Mouse (Mus musculus): Measurements from ENCODE around the gene Mdm2. TPM values are rescaled to one million over a fixed set of nuclear protein-coding genes. Genes with fewer than 3 reads are reported as not detected.

Gene Mdm2
- total RNA-seq, 2 experiments from 2014 or later = 43.0 to 47.9 TPM

- no peak for ATAC-seq (replicated peaks; ENCODE audit: poor library complexity, severe bottlenecking)
These were observed 48.1 kb downstream of the Mdm2 start for GRCm38 (mm10) chr10:117662316-117663055.

- no peak for ATAC-seq (replicated peaks; ENCODE audit: poor library complexity, severe bottlenecking)
These were observed 50.7 kb downstream of the Mdm2 start for GRCm38 (mm10) chr10:117659819-117660218.

DNA sequence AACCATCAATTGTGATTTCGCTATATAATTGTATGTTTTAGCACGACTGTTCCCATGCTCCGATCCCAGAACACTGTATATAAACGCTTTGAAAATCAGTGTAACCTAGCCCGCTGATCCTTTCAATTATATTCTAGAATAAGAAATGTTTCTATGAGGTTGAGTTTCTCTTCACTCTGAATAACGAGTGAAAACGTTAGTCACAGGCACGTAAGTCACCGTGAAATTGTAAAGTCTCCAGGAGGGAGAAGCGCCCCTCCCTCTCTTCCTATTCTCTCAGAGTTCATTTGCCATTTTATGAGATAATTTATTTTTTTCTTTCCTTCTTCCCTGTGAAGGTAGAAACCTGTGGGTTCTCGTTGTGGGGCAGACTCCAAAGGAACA lies 51.1 kb downstream of the Mdm2 start:
- no peak for ATAC-seq (replicated peaks; ENCODE audit: poor library complexity, severe bottlenecking)

DNA sequence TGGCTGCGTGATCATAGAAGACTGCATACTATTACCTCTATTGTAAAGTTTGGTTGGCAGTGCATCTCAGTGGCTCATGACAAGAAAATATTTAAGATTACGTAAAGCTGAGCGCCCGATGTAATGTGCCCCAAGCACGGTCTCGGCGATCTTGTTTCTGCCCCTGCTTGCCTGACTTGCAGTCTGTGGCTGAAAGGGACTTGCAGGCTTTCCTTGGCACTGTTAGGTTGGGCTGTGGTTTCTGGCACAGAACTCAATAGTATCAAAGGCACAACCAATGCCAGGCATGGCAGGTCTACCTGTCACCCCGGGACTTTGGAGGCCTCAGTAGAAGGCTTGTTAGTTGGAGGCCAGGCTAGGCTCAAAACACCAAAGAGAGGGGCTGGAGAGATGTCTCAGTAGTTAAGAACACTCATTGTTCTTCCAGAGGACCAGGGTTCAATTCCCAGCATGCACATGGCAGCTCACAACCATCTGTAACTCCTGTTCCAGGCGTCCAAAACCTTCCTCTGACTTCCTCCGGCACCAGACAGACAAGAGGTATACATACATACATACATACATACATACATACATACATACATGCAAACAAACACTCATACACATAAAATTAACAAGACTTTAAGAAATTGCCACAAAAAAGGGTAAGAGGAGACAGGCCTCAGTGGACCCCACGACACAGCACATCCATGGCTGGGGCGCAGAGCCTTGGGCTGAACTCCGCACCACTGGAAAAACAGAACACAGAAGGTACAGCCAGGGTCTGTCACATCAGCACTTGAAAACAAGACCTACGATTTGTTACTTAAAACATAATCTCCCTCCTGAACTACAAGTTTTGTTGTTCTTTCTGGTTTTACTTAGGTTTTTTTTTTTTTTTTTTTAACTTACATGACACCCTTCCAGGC lies 51.8 kb downstream of the Mdm2 start:
- no peak for ATAC-seq (replicated peaks; ENCODE audit: poor library complexity, severe bottlenecking)

DNA sequence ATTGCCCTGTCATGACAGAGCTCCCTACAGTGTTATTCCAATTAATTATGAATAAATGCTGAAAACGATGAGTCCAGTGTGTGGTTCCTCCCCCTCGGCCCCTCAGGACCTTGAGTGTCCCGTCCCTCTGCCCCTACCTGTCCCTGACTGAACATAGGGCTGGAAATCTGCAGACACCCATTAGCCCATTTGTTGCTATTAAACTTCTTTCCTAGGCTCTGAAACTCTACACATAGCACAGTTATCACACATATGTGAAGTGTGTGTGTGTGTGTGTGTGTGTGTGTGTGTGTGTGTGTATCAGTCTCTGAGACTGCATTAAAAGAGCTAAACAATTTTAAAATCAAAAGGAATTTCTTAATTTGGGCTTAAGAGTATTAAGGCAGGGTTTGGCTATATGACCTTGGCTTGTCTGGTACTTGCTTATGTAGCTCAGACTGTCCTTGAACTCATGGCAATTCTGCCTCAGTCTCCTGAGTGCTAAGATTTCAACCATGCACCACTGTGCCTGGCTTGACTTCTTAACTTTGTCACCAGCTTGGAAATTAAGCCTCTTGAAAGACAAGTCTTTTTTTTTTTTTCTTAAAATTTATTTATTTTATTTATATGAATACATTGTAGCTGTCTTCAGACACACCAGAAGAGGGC lies 52.8 kb downstream of the Mdm2 start:
- no peak for ATAC-seq (replicated peaks; ENCODE audit: poor library complexity, severe bottlenecking)

- ATAC-seq (replicated peaks; ENCODE audit: poor library complexity, severe bottlenecking) = no peak
These were observed 53.4 kb downstream of the Mdm2 start for GRCm38 (mm10) chr10:117656985-117657658.

- no peak for ATAC-seq (replicated peaks; ENCODE audit: poor library complexity, severe bottlenecking)
These were observed 53.9 kb downstream of the Mdm2 start for GRCm38 (mm10) chr10:117656662-117656962.

DNA sequence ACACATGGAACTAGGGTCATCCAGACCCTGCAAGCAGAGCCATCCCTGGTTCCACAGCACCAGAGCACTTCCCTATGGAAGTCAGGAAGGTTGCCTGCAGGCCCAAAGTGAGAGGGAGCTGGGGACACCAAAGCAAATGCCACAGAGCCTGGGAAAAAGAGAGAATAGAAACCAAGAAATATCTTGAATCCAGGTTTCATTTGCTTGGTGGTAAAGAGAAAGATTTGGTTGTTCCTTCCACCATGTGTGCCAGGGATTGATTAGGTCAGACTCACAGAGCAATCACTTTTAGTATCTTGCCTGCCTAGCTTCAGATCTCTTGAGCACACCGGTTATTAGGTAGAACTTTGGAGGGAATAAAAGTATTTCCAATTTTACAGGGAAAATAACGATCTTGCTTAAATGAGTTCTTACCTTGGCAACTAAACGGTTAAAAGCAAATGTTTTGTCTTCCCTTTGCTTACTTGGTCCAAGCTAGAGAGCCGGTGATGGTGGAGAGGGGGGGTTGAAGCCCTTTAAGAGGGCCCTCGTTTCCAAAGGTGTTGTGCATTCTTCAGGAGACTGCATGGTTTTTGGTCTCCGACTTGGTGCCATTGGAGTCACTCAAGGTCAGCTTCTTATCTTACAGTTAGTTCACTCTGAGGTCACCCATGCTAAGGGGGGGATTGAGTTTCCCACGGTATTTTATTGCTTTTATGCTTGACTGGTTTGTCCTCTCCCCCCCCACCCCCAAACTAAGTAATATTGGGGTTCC lies 54.5 kb downstream of the Mdm2 start:
- no peak for ATAC-seq (replicated peaks; ENCODE audit: poor library complexity, severe bottlenecking)

- no peak for ATAC-seq (replicated peaks; ENCODE audit: poor library complexity, severe bottlenecking)
These were observed 55.1 kb downstream of the Mdm2 start for GRCm38 (mm10) chr10:117655460-117655859.

GRCm38 (mm10) chr10:117654576-117655123 lies 55.9 kb downstream of the Mdm2 start:
- ATAC-seq (replicated peaks; ENCODE audit: poor library complexity, severe bottlenecking) = no peak

GRCm38 (mm10) chr10:117653779-117654173 lies 56.8 kb downstream of the Mdm2 start:
- no peak for ATAC-seq (replicated peaks; ENCODE audit: poor library complexity, severe bottlenecking)

DNA sequence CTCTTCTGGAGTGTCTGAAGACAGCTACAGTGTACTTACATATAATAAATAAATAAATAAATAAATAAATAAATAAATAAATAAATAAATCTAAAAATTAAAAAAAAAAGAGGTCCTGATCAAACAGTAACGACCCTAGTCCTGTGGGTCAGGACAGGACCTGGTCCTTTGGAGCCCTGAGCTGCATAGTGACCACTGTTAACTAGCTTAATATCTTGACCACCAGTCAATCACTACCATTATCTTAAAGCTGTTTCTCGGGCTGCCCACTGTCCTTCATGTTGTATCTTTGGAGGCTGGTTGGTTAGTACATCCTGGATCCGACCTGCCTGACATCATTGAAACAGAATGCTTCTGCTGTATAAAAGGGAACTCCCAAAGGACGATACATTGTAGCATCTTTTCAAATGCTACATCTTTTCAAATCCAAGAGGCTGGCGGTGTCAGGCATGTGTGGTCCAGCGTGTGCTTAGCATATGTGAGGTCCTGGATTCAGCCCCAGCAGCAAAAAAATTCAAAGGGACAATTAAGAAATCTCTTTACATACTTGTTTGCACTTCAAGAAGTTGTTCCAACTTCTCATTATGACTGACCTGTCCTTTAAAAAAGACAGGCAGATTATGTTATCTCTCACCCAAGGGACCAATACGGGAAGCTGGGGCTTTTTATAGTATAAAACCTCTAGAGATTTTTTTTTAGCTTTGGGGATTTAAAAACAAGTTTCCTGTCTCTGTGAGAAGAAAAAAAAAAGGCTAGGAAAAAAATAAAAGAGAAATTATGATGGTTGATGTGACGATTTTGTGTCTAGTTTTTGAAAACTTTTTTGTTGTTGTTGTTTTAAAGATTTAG lies 57.4 kb downstream of the Mdm2 start:
- ATAC-seq (replicated peaks; ENCODE audit: poor library complexity, severe bottlenecking) = no peak

- ATAC-seq (replicated peaks; ENCODE audit: poor library complexity, severe bottlenecking) = no peak
These were observed 58.2 kb downstream of the Mdm2 start for GRCm38 (mm10) chr10:117652378-117652774.

- ATAC-seq (replicated peaks; ENCODE audit: poor library complexity, severe bottlenecking) = no peak
These were observed 58.8 kb downstream of the Mdm2 start for GRCm38 (mm10) chr10:117651587-117652377.

- ATAC-seq (replicated peaks; ENCODE audit: poor library complexity, severe bottlenecking) = no peak
These were observed 59.8 kb downstream of the Mdm2 start for GRCm38 (mm10) chr10:117650725-117651124.

DNA sequence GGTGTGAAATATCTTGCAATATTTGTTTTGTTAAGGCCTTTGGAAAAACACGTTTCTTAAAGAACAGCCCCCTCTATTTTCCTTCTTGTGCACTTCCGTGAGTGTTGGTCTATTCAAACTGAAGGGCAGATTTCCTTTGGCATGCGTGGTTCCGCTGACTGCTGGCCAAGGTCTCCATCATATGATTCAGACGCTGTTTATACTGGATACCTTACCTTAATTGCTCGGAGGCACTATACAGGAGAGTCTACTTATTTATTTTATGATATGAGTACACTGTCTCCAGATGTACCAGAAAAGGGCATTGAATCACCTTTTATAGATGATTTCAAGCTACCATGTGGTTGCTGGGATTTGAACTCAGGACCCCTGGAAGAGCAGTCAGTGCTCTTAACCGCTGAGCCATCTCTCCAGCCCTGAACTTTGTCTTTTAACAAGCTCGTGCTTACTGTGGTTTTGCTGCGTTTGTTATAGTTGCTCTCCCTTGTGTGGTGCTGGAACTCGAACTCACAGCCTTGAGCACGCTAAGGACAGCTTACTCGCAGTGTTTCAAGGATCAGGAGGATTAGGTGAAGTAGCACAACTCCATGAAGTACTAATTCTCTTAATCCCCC lies 60.4 kb downstream of the Mdm2 start:
- no peak for ATAC-seq (replicated peaks; ENCODE audit: poor library complexity, severe bottlenecking)

- no peak for ATAC-seq (replicated peaks; ENCODE audit: poor library complexity, severe bottlenecking)
These were observed 61.1 kb downstream of the Mdm2 start for GRCm38 (mm10) chr10:117649292-117650041.

All from granulocyte monocyte progenitor cell, adult 5-6 weeks (primary cell).